Mouse (Mus musculus) embryonic facial prominence, embryonic 13.5 days (tissue): ENCODE results near the gene Tekt1. TPM values are rescaled to one million over a fixed set of nuclear protein-coding genes. Genes with fewer than 3 reads are reported as not detected.

Source experiments
- ATAC-seq: fragments of 200-750 bp; cut with Nextera tagmentation; 2 replicates; pipeline ENCODE4 v1.8.0; 2017; ENCODE audit warnings: low read depth; ENCODE audit not compliant: insufficient number of reproducible peaks, insufficient read depth, low FRiP score, low TSS enrichment
- H3K27ac ChIP-seq: fragments of 300-500 bp; sonication (generic); 2 replicates; pipeline ENCODE4 v1.5.1; 2015; ENCODE audit warnings: moderate library complexity, mild to moderate bottlenecking, inconsistent platforms
- H3K27me3 ChIP-seq: fragments of 300-500 bp; sonication (generic); 2 replicates; pipeline ENCODE4 v1.6.1; 2015; ENCODE audit warnings: mild to moderate bottlenecking, inconsistent platforms
- H3K36me3 ChIP-seq: fragments of 300-500 bp; sonication (generic); 2 replicates; pipeline ENCODE4 v1.6.1; 2015; ENCODE audit warnings: mild to moderate bottlenecking, inconsistent platforms
- H3K4me1 ChIP-seq: fragments of 300-500 bp; sonication (generic); 2 replicates; pipeline ENCODE4 v1.6.1; 2015; ENCODE audit warnings: inconsistent platforms
- H3K4me2 ChIP-seq: fragments of 300-500 bp; sonication (generic); 2 replicates; pipeline ENCODE4 v1.6.1; 2015; ENCODE audit warnings: moderate library complexity, mild to moderate bottlenecking, inconsistent platforms
- H3K4me3 ChIP-seq: fragments of 300-500 bp; sonication (generic); 2 replicates; pipeline ENCODE4 v1.5.1; 2015; ENCODE audit warnings: mild to moderate bottlenecking, inconsistent platforms
- H3K9ac ChIP-seq: fragments of 300-500 bp; sonication (generic); 2 replicates; pipeline ENCODE4 v1.6.1; 2015; ENCODE audit warnings: mild to moderate bottlenecking, inconsistent platforms
- H3K9me3 ChIP-seq: fragments of 300-500 bp; sonication (generic); 2 replicates; pipeline ENCODE4 v1.6.1; 2016; ENCODE audit warnings: inconsistent platforms
- WGBS: fragments of 180-500 bp; shearing (Covaris S2); methylation state at CpG from one replicate; pipeline ENCODE4 v1.1.7; 2015; ENCODE audit warnings: mixed read lengths; 5-methylcytosine and 5-hydroxymethylcytosine counted together
- polyA plus RNA-seq: library from polyadenylated mRNA; unstranded; fragments of >200 nt; fragmentation: Nextera tagmentation; extraction: Ambion mirVana; gene quantifications from 2 replicates; pipeline ENCODE4 v1.2.1, GENCODE M21; 2015

Gene Tekt1
- polyA plus RNA-seq, result 3.1 and 5.0 TPM in 2 replicates

DNA sequence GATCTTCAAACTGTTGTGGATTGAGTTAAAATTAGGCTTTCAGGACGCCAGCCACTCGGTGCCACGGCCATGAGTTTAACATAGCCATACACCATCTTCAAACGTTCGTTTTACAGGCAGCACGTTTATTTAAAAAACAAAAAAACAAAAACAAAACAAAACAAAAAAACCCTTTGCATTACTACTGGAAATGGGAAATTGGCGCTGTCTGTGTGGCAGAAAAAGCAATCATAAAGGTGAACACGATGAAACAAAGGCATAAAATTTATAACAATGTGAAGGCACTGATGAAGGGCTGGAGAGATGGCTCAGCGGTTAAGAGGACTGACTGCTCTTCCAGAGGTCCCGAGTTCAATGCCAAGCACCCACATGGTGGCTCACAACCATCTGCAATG is at the start of gene Tekt1:
Gene Tekt1 (minus strand): TSS at position 96 of the 395 bp plus-strand sequence.
- H3K9ac ChIP-seq, result peak within 1 kb of the TSS; percentile 69
- H3K4me1 ChIP-seq, result peaks cover 12% of the 10 kb centered on the region
- 0 out of 2 replicates have a peak within 1 kb of the TSS, but pooled peaks have one; percentile 0 for H3K27ac ChIP-seq
- ATAC-seq, result no peak
- H3K4me2 ChIP-seq, result peak within 1 kb of the TSS; percentile 84
- WGBS, result 34% methylated on average over 10 of the region's 10 CpGs
- no peaks in the 10 kb centered on the region for H3K27me3 ChIP-seq
- H3K36me3 ChIP-seq, result no peaks in the 10 kb centered on the region
- peak within 1 kb of the TSS; percentile 48 for H3K4me3 ChIP-seq
- no peaks in the 10 kb centered on the region for H3K9me3 ChIP-seq

DNA sequence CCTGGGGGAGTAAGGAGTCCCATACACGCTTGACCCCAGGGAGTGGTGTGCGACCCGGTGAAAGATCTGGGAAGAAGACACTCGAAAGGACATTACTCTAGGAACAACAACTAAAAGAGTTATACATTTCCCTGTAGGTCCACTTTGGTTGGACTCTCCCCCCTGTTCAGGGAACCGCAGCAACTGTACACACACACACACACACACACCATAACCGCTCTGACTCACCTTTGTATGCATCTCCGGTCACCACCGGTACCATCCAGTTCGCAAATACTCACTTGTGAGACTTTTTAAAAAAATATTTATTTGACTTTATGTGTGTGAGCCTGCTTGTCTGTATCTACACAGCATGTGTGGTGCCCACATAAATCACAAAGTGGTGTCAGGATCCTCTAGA is 49.7 kb upstream of the Tekt1 start:
- 33% methylated on average over 9 of the region's 9 CpGs for WGBS
- ATAC-seq, result no peak
- peak overlapping the region; percentile 66 for H3K4me3 ChIP-seq
- peak overlapping the region; percentile 99 for H3K4me2 ChIP-seq
- H3K36me3 ChIP-seq, result no peaks in the 10 kb centered on the region
- H3K4me1 ChIP-seq, result peaks cover 25% of the 10 kb centered on the region
- H3K27ac ChIP-seq, result no peak overlapping the region
- no peaks in the 10 kb centered on the region for H3K9me3 ChIP-seq
- peaks cover 47% of the 10 kb centered on the region for H3K27me3 ChIP-seq
- H3K9ac ChIP-seq, result peak overlapping the region; percentile 73

- peak; percentile 83 for ATAC-seq
- Histone ChIP-seq H3K36me3 (no peaks in the 10 kb centered on the region), H3K4me2 (peak within 1 kb of the TSS; percentile 99), H3K4me1 (peaks cover 29% of the 10 kb centered on the region), H3K4me3 (peak within 1 kb of the TSS; percentile 66), H3K9me3 (no peaks in the 10 kb centered on the region), H3K27ac (0 out of 2 replicates have a peak within 1 kb of the TSS, but pooled peaks have one; percentile 48), H3K27me3 (peaks cover 47% of the 10 kb centered on the region), H3K9ac (peak within 1 kb of the TSS; percentile 73)
- whole genome bisulfite sequencing, result under 1% methylated on average over 84 of the region's 86 CpGs
Observed at GRCm38 (mm10) chr11:72411093-72411921, 49.1 kb upstream of the Tekt1 start, which contains the start of gene Smtnl2. Smtnl2 (minus strand) TSS chr11:72411713.

DNA sequence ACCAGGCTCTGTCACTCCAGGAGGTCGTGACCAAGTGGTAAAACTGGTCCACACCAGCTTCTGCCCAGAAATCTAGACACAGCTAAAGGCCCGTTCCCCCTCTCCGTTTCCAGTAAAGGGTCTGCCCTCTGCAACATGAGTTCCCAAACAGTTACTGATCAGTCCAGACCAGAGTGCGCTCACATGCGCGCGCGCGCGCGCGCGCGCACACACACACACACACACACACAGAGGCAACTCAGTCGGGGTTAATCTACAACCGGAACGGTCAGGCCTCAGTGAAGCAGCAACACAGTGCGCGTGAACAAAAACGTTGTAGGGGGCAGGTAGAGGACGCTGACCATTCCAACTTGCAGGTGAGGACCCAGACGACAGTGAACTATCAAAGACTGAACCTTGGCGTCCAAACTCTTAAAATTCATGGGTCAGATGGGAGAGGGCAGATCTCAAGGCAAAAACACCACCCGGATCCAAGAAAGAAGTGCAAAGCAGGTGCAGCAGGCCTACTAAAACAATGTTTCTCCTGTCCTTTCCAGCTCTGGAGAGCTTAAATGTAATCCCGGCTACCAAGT is 48.4 kb upstream of the Tekt1 start:
- WGBS, result 2% methylated on average over 25 of the region's 25 CpGs

GRCm38 (mm10) chr11:72409649-72410385 is 47.6 kb upstream of the Tekt1 start:
- WGBS, result 73% methylated on average over 12 of the region's 12 CpGs
- no peak for ATAC-seq
- H3K27me3 ChIP-seq, result peaks cover 47% of the 10 kb centered on the region
- no peak overlapping the region for H3K27ac ChIP-seq
- peak overlapping the region; percentile 99 for H3K4me2 ChIP-seq
- H3K4me1 ChIP-seq, result peaks cover 33% of the 10 kb centered on the region
- H3K9ac ChIP-seq, result no peak overlapping the region
- H3K36me3 ChIP-seq, result no peaks in the 10 kb centered on the region
- peak overlapping the region; percentile 66; the same call in 1 of the 2 replicates for H3K4me3 ChIP-seq
- H3K9me3 ChIP-seq, result no peaks in the 10 kb centered on the region

More for the DNA sequence above, 48.4 kb upstream of the Tekt1 start:
- H3K4me1 ChIP-seq, result peaks cover 33% of the 10 kb centered on the region
- peaks cover 47% of the 10 kb centered on the region for H3K27me3 ChIP-seq
- H3K4me2 ChIP-seq, result peak overlapping the region; percentile 99
- 0 out of 2 replicates have a peak overlapping the region, but pooled peaks have one; percentile 48 for H3K27ac ChIP-seq
- peak overlapping the region; percentile 66 for H3K4me3 ChIP-seq
- H3K36me3 ChIP-seq, result no peaks in the 10 kb centered on the region
- H3K9me3 ChIP-seq, result no peaks in the 10 kb centered on the region
- no peak for ATAC-seq
- peak overlapping the region; percentile 73; the same call in 1 of the 2 replicates for H3K9ac ChIP-seq

DNA sequence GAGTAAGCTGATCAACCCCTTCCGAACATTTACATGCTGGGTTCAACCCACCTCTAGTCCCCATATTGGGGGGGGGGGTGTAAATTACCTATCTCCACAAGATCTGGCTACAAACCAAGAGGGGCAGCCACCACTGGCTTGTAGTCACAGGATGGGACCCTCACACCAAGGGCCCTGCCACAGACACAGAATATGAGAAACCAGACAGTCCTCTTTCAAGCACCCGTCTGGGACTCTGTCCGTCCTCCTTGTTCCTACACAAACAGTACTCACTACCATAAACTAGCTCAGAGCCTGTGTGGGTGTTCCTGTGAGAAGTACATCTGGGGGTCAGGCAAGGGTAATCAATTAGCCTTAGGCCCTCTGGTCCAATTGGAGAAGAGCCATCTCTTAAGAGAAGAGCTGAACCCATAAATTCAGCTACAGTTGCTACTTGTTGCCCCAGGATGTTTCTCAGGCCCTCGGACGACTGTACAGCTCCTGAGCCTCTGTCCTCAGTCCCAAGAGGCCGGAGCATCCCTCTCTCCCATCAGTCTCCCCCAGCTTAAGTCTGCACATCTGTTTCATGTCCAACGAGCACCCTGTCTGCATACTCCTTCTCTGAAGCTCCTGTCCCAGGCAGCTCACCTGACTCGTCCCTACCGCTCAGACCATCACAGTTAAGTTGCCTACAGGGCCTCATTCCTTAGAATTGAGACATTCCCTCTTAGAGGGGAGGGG is 46.4 kb upstream of the Tekt1 start:
- Histone ChIP-seq H3K27me3 (peaks cover 42% of the 10 kb centered on the region), H3K9me3 (no peaks in the 10 kb centered on the region), H3K4me1 (peaks cover 33% of the 10 kb centered on the region), H3K9ac (no peak overlapping the region), H3K36me3 (0 out of 2 replicates have a peak, but pooled peaks cover under 1% of the 10 kb centered on the region), H3K27ac (no peak overlapping the region), H3K4me3 (0 out of 2 replicates have a peak overlapping the region, but pooled peaks have one; percentile 9), H3K4me2 (peak overlapping the region; percentile 99)
- WGBS, result 50% methylated on average over 9 of the region's 9 CpGs
- ATAC-seq, result no peak

DNA sequence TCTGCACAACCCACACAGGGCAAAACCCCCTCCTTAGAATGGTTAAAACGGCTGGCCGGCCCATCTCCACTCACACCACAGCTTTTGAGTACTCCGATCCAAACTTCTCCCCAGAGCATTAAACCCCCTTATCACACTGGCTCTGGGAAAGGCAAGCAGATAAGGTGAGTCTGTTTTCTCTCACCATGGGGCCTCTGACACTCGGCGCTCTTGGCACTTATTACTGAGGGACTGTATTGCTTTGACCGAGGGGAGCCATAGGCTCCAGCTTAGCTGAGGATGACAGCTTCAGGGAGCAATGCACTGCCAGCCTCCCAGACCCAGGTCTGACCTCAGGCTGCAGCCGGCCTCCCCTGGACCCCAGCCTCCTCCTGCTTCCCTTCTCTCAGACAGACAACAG is 45.3 kb upstream of the Tekt1 start:
- Histone ChIP-seq H3K9ac (no peak overlapping the region), H3K27ac (no peak overlapping the region), H3K4me1 (peaks cover 33% of the 10 kb centered on the region), H3K4me2 (no peak overlapping the region), H3K4me3 (no peak overlapping the region), H3K36me3 (0 out of 2 replicates have a peak, but pooled peaks cover 3% of the 10 kb centered on the region), H3K27me3 (peaks cover 42% of the 10 kb centered on the region), H3K9me3 (no peaks in the 10 kb centered on the region)
- 26% methylated on average over 7 of the region's 7 CpGs for WGBS
- no peak for ATAC-seq

DNA sequence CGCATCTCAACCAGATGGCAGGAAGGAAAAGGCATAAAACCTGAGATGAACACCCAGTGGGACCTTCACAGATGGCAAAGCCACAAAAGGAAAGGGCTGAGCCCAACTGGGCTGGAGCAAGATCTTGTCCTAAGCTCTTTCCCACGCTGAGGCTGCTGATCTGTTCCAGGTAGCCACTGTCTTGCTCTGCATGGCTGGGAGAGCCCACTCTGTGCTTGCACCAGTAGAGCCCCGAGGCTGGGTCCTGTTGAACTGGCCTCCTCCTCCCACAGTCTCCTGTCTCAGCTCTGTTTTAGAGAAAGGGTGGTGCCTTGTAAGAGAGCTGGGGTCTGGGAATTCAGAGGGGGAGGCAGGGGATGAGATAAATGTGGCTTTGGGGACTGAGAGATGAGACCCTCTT is 44.8 kb upstream of the Tekt1 start:
- WGBS, result 20% methylated on average over 3 of the region's 3 CpGs
- peaks cover 33% of the 10 kb centered on the region for H3K4me1 ChIP-seq
- no peak overlapping the region for H3K9ac ChIP-seq
- 0 out of 2 replicates have a peak, but pooled peaks cover 3% of the 10 kb centered on the region for H3K36me3 ChIP-seq
- H3K4me3 ChIP-seq, result no peak overlapping the region
- no peaks in the 10 kb centered on the region for H3K9me3 ChIP-seq
- peaks cover 41% of the 10 kb centered on the region for H3K27me3 ChIP-seq
- H3K27ac ChIP-seq, result no peak overlapping the region
- peak overlapping the region; percentile 7; the same call in 1 of the 2 replicates for H3K4me2 ChIP-seq
- ATAC-seq, result no peak

GRCm38 (mm10) chr11:72406079-72406675 is 43.9 kb upstream of the Tekt1 start:
- Histone ChIP-seq H3K27me3 (peaks cover 34% of the 10 kb centered on the region), H3K27ac (peak overlapping the region; percentile 17; the same call in 1 of the 2 replicates), H3K4me3 (no peak overlapping the region), H3K4me2 (no peak overlapping the region; the same call in 1 of the 2 replicates), H3K9ac (no peak overlapping the region), H3K4me1 (peaks cover 34% of the 10 kb centered on the region), H3K9me3 (no peaks in the 10 kb centered on the region), H3K36me3 (0 out of 2 replicates have a peak, but pooled peaks cover 3% of the 10 kb centered on the region)
- no peak for ATAC-seq
- 46% methylated on average over 8 of the region's 8 CpGs for WGBS

DNA sequence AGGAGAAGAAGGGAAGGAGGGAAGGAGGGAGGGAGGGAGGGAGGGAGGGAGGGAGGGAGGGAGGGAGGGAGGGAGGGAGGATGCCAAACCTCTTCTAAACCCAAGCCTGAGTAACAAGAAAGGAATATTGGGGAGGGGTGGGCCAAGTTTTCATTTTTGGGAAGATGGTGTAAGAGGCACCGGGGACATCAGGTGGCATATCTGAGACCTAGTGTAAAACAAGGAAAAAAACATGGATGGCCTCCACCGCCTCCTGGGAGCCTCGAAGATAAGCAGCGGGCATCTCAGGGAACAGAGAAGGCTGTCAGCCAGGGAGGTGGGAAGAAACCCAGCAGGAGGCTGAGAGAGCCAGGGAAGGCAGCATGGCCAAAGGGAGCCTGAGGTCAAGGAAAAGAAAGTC is 43.3 kb upstream of the Tekt1 start:
- H3K4me1 ChIP-seq, result peaks cover 31% of the 10 kb centered on the region
- 56% methylated on average over 4 of the region's 4 CpGs for WGBS
- no peak overlapping the region for H3K4me2 ChIP-seq
- peak overlapping the region; percentile 17; the same call in 1 of the 2 replicates for H3K27ac ChIP-seq
- no peak overlapping the region for H3K4me3 ChIP-seq
- no peaks in the 10 kb centered on the region for H3K9me3 ChIP-seq
- 0 out of 2 replicates have a peak, but pooled peaks cover 3% of the 10 kb centered on the region for H3K36me3 ChIP-seq
- peaks cover 28% of the 10 kb centered on the region for H3K27me3 ChIP-seq
- no peak overlapping the region for H3K9ac ChIP-seq
- no peak for ATAC-seq
